Mouse (Mus musculus): ENCODE measurements around the gene Dph1. TPM values are rescaled to one million over a fixed set of nuclear protein-coding genes. Genes with fewer than 3 reads are reported as not detected.

Dph1 gene
- polyA plus RNA-seq, 1 experiment: 3.5 TPM

- Histone ChIP-seq H3K27ac (ENCODE audit: control insufficient read depth, insufficient read depth, low read depth, low read length, poor library complexity) (no peak overlapping the region), H3K4me3 (replicated peaks; ENCODE audit: control insufficient read depth, low read depth, low read length) (no peak overlapping the region), H3K4me1 (ENCODE audit: control insufficient read depth, insufficient read depth, low read length) (no peaks in the 10 kb centered on the region; the same call in 1 of the 2 replicates)
- TF ChIP-seq POLR2A (IDR thresholded peaks at IDR 0.05; ENCODE audit: borderline replicate concordance, control insufficient read depth, low read depth, low read length) (no peak), CTCF (IDR thresholded peaks at IDR 0.05; ENCODE audit: control insufficient read depth, insufficient read depth, low read length) (no peak)
- WGBS: 83% methylated on average over 4 of the region's 4 CpGs
These were observed 33.8 kb upstream of the Dph1 start for GRCm38 (mm10) chr11:75224835-75225234.

DNA sequence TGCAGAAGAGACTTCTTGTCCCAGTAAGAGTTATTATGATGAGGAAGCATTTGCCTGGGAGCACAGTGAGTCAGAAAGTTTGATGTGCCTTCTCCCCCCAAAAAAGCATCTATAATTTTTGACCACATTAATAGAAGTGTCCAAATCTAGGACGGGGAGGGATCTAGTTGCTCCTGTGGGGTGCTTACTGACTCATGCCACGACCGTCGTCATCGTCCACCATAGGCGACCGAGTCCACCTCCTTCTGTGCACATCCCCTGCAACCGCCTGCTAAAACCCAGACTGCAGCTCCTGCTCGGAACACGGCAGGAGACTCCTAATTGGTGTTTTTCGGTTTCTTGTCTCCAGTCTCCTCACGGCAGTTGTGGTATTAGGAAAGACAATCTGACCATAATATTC, 33.0 kb upstream of the Dph1 start:
- H3K4me3 ChIP-seq (replicated peaks; ENCODE audit: control insufficient read depth, low read depth, low read length): no peak overlapping the region
- no peaks in the 10 kb centered on the region; the same call in 1 of the 2 replicates for H3K4me1 ChIP-seq (ENCODE audit: control insufficient read depth, insufficient read depth, low read length)
- no peak overlapping the region for H3K27ac ChIP-seq (ENCODE audit: control insufficient read depth, insufficient read depth, low read depth, low read length, poor library complexity)
- 87% methylated on average over 12 of the region's 12 CpGs for whole genome bisulfite sequencing
- TF ChIP-seq CTCF (IDR thresholded peaks at IDR 0.05; ENCODE audit: control insufficient read depth, insufficient read depth, low read length) (no peak), POLR2A (IDR thresholded peaks at IDR 0.05; ENCODE audit: borderline replicate concordance, control insufficient read depth, low read depth, low read length) (no peak)

DNA sequence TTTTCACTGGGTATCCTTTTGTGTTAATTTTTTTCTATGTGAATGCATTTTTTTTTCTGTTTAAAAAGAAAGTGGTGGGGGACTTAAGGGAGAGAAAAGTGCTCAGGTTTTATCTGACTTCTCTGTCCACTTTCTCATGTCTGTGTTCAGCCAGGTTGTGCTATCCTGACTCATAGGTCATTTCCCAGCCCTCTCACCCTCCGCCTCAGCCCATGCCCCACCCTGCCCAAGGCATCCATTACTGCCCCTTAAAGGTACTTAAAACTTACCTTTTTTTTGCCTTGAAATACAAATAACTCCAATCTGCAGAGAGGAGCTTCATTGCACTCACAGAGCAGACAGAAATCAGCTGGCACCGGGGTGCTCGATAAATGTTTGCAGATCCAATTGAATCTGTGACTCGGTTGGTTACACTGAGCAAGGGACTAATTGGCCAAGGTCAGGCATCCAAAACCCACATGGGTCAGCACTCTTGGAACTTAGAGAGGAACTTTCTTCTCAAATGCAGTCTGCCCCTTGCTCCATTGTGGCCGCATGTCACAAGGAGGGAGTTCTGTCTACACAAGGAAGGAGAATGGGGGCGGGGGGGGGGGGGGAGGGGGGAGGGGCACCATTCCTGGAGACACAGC, 29.6 kb upstream of the Dph1 start:
- H3K27ac ChIP-seq (ENCODE audit: control insufficient read depth, insufficient read depth, low read depth, low read length, poor library complexity): no peak overlapping the region
- TF ChIP-seq POLR2A (IDR thresholded peaks at IDR 0.05; ENCODE audit: borderline replicate concordance, control insufficient read depth, low read depth, low read length): no peak
- TF ChIP-seq CTCF (IDR thresholded peaks at IDR 0.05; ENCODE audit: control insufficient read depth, insufficient read depth, low read length): no peak
- H3K4me3 ChIP-seq (replicated peaks; ENCODE audit: control insufficient read depth, low read depth, low read length): no peak overlapping the region
- H3K4me1 ChIP-seq (ENCODE audit: control insufficient read depth, insufficient read depth, low read length): no peaks in the 10 kb centered on the region
- 78% methylated on average over 5 of the region's 6 CpGs for WGBS

- Histone ChIP-seq H3K27ac (ENCODE audit: control insufficient read depth, insufficient read depth, low read depth, low read length, poor library complexity) (no peak overlapping the region), H3K4me1 (ENCODE audit: control insufficient read depth, insufficient read depth, low read length) (no peaks in the 10 kb centered on the region)
- 66% methylated on average over 9 of the region's 9 CpGs for WGBS
These were observed 29.1 kb upstream of the Dph1 start for GRCm38 (mm10) chr11:75220115-75220514.

DNA sequence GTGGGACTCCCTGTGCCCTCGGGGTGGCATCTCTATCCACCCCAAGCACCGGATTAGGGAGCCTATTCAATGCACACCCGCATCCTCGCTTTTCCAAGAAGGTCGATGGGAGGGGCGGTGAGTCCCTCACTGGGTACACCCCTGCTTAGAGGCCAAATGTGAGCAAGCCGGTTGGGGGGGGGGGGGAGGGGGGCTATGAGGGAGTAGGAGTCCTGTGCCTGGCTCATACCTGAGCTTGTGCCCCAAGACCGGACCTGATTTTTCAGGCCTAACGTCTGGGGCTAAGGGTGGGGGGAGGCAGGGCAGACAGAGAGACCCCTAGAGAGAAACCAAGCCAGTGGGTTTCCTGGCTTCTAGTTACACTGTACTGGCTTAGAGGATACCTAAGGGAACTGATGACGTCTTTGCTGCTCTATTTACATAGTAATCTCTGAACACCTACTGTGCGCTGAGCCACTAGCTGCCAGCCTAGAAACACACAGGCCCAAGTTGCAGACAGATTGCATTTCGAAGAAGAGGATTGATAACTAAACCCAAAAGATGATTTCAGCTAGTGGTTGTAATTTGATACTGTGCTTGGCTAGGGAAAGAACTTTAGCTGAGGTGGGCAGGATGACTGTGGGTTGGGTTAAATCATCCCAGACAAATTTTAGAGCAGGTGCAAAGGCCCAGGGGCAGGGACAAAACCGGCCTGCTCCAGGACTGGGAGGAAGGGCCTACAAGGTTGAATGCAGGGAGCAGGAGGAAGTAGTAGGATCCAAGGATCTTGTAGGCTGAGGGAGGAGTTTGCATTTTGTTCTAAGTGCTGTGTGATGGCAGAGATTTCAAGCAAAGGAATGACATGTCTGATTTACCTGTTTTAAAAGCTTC, 23.3 kb upstream of the Dph1 start:
- Histone ChIP-seq H3K27ac (ENCODE audit: control insufficient read depth, insufficient read depth, low read depth, low read length, poor library complexity) (no peak overlapping the region), H3K4me1 (ENCODE audit: control insufficient read depth, insufficient read depth, low read length) (no peaks in the 10 kb centered on the region), H3K4me3 (replicated peaks; ENCODE audit: control insufficient read depth, low read depth, low read length) (no peak overlapping the region)
- WGBS: 51% methylated on average over 13 of the region's 13 CpGs
- TF ChIP-seq CTCF (IDR thresholded peaks at IDR 0.05; ENCODE audit: control insufficient read depth, insufficient read depth, low read length): no peak

More at GRCm38 (mm10) chr11:75220115-75220514, 29.1 kb upstream of the Dph1 start:
- no peak overlapping the region for H3K4me3 ChIP-seq (replicated peaks; ENCODE audit: control insufficient read depth, low read depth, low read length)
- TF ChIP-seq CTCF (IDR thresholded peaks at IDR 0.05; ENCODE audit: control insufficient read depth, insufficient read depth, low read length) (no peak), POLR2A (IDR thresholded peaks at IDR 0.05; ENCODE audit: borderline replicate concordance, control insufficient read depth, low read depth, low read length) (no peak)

- no peak overlapping the region for H3K4me3 ChIP-seq (replicated peaks; ENCODE audit: control insufficient read depth, low read depth, low read length)
- H3K4me1 ChIP-seq (ENCODE audit: control insufficient read depth, insufficient read depth, low read length): no peaks in the 10 kb centered on the region
- H3K27ac ChIP-seq (ENCODE audit: control insufficient read depth, insufficient read depth, low read depth, low read length, poor library complexity): no peak overlapping the region
- TF ChIP-seq CTCF (IDR thresholded peaks at IDR 0.05; ENCODE audit: control insufficient read depth, insufficient read depth, low read length): no peak
- TF ChIP-seq POLR2A (IDR thresholded peaks at IDR 0.05; ENCODE audit: borderline replicate concordance, control insufficient read depth, low read depth, low read length): no peak
- 44% methylated on average over 35 of the region's 35 CpGs for WGBS
These were observed 22.5 kb upstream of the Dph1 start for GRCm38 (mm10) chr11:75213372-75214080.

GRCm38 (mm10) chr11:75212876-75213275, 21.8 kb upstream of the Dph1 start:
- Histone ChIP-seq H3K4me1 (ENCODE audit: control insufficient read depth, insufficient read depth, low read length) (no peaks in the 10 kb centered on the region), H3K27ac (ENCODE audit: control insufficient read depth, insufficient read depth, low read depth, low read length, poor library complexity) (no peak overlapping the region), H3K4me3 (replicated peaks; ENCODE audit: control insufficient read depth, low read depth, low read length) (no peak overlapping the region)
- 72% methylated on average over 3 of the region's 3 CpGs for WGBS
- TF ChIP-seq CTCF (IDR thresholded peaks at IDR 0.05; ENCODE audit: control insufficient read depth, insufficient read depth, low read length) (no peak), POLR2A (IDR thresholded peaks at IDR 0.05; ENCODE audit: borderline replicate concordance, control insufficient read depth, low read depth, low read length) (no peak)

- Histone ChIP-seq H3K4me1 (ENCODE audit: control insufficient read depth, insufficient read depth, low read length) (no peaks in the 10 kb centered on the region), H3K27ac (ENCODE audit: control insufficient read depth, insufficient read depth, low read depth, low read length, poor library complexity) (no peak overlapping the region), H3K4me3 (replicated peaks; ENCODE audit: control insufficient read depth, low read depth, low read length) (no peak overlapping the region)
- TF ChIP-seq POLR2A (IDR thresholded peaks at IDR 0.05; ENCODE audit: borderline replicate concordance, control insufficient read depth, low read depth, low read length) (no peak), CTCF (IDR thresholded peaks at IDR 0.05; ENCODE audit: control insufficient read depth, insufficient read depth, low read length) (no peak)
- 49% methylated on average over 8 of the region's 8 CpGs for WGBS
These were observed 21.1 kb upstream of the Dph1 start for GRCm38 (mm10) chr11:75212031-75212667.
